Mouse (Mus musculus) kidney, postnatal 0 days (tissue): ENCODE results near the gene Rarg. TPM values are rescaled to one million over a fixed set of nuclear protein-coding genes. Genes with fewer than 3 reads are reported as not detected.
"Not testable (repeated sequence)": the region's sequence is repeated elsewhere in the genome, so short reads cannot be mapped to it uniquely, and the experiment has no call there.

Experiments used
- ATAC-seq: fragments of 200-750 bp; cut with Nextera tagmentation; replicated peaks from 2 replicates; pipeline ENCODE4 v1.8.0; 2017; ENCODE audit warnings: low read depth, moderate number of reproducible peaks, moderate TSS enrichment, moderate library complexity; ENCODE audit not compliant: low FRiP score
- DNase-seq: peaks from one replicate; pipeline ENCODE4 v3.0.0-alpha.2; 2016; ENCODE audit warnings: low spot score
- H3K27ac ChIP-seq: fragments of 300-500 bp; sonication (generic); 2 replicates; pipeline ENCODE4 v1.5.1; 2014; ENCODE audit warnings: mild to moderate bottlenecking
- H3K27me3 ChIP-seq: fragments of 300-500 bp; sonication (generic); 2 replicates; pipeline ENCODE4 v1.6.1; 2014; ENCODE audit warnings: low read length, mixed read lengths; ENCODE audit not compliant: insufficient read depth
- H3K36me3 ChIP-seq: fragments of 300-500 bp; sonication (generic); 2 replicates; pipeline ENCODE4 v1.6.1; 2014; ENCODE audit warnings: low read length, mixed read lengths; ENCODE audit not compliant: insufficient read depth
- H3K4me1 ChIP-seq: fragments of 300-500 bp; sonication (generic); replicated peaks from 2 replicates; pipeline ENCODE4 v1.6.1; 2014; ENCODE audit warnings: antibody characterized with exemption, low read length, mixed read lengths; ENCODE audit not compliant: insufficient read depth
- H3K4me2 ChIP-seq: fragments of 300-500 bp; sonication (generic); 2 replicates; pipeline ENCODE4 v1.6.1; 2014; ENCODE audit warnings: mild to moderate bottlenecking, low read length, moderate library complexity, mixed read lengths
- H3K4me3 ChIP-seq: fragments of 300-500 bp; sonication (generic); replicated peaks from 2 replicates; pipeline ENCODE4 v1.5.1; 2014; ENCODE audit warnings: low read depth, low read length
- H3K9ac ChIP-seq: fragments of 300-500 bp; sonication (generic); 2 replicates; pipeline ENCODE4 v1.6.1; 2014; ENCODE audit warnings: low read depth, low read length
- H3K9me3 ChIP-seq: fragments of 300-500 bp; sonication (generic); replicated peaks from 2 replicates; pipeline ENCODE4 v1.6.1; 2016; ENCODE audit warnings: low read length, inconsistent platforms, mixed read lengths
- CTCF ChIP-seq: IDR thresholded peaks from 2 replicates; pipeline ENCODE4 v1.5.1; 2016; ENCODE audit warnings: antibody characterized with exemption, low read depth, mild to moderate bottlenecking, moderate library complexity
- WGBS: fragments of 180-500 bp; shearing (Covaris S2); extraction: QIAGEN DNeasy Blood & Tissue Kit; methylation state at CpG from one replicate; pipeline ENCODE4 v1.1.7; 2014; 5-methylcytosine and 5-hydroxymethylcytosine counted together
- polyA plus RNA-seq: library from polyadenylated mRNA; unstranded; fragments of >200 nt; fragmentation: Nextera tagmentation; extraction: Ambion mirVana; gene quantifications from 2 replicates; pipeline ENCODE4 v1.2.1, GENCODE M21; 2015

Rarg gene
- polyA plus RNA-seq, 1 experiment from 2014 or later: 23.2 TPM

- Histone ChIP-seq H3K27me3 (no peaks in the 10 kb centered on the region), H3K9me3 (no peaks in the 10 kb centered on the region), H3K36me3 (0 out of 2 replicates have a peak, but pooled peaks cover 6% of the 10 kb centered on the region), H3K4me3 (no peak within 1 kb of the TSS), H3K4me1 (no peaks in the 10 kb centered on the region), H3K4me2 (no peak within 1 kb of the TSS), H3K27ac (no peak within 1 kb of the TSS), H3K9ac (no peak within 1 kb of the TSS)
- ATAC-seq: no peak
- WGBS: 47% methylated on average over 6 of the region's 6 CpGs
- no peak for TF ChIP-seq CTCF
- DNase-seq: no peak
Observed at GRCm38 (mm10) chr15:102231748-102232147, 25.6 kb downstream of the Rarg start, which contains the start of gene Itgb7. Gene Itgb7 (minus strand): TSS chr15:102231944.

DNA sequence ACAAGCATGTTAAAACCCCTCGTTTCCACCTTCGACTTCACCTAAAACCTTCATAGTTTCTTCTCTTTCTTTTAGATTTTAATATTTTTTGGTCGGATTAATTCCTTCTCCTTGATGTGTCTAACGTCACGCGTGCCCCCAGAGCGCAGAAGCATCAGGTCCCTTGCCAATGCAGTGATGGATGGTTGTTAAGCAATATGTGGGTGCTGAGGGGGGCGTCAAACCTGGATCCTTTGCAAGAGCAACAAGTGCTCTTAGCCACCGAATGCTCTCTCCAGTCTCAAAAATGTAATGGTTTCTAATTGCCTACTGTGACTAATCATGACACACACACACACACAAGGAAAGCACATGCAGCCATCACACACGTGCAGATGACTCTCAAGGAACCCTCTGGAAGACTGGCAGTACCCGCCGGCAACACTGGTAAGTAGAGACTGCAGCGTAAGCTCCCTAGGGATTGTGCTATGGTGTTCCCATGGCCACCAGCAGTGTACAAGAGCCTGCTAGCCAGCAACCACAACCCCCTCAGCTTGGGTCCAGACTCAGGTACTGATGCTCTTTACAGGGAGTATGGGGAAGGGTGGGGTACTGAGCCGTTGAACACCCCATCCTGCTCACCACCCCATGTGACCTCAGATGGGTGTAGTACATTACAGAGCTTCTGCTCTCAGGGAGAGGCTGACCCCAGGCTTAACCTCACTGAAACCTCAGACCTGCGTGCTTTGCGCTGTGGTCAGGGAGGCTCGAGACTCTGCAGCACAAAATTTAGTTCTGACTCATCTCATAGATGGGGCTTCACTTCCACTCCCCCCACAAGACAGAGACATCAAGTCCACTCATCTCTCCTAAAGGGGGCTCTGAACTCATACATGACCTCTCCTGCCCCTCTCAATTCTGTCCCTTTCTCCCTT, 26.7 kb downstream of the Rarg start:
- 73% methylated on average over 17 of the region's 17 CpGs for WGBS
- H3K4me2 ChIP-seq: no peak overlapping the region
- ATAC-seq: no peak
- no peak overlapping the region for H3K27ac ChIP-seq
- H3K4me1 ChIP-seq: no peaks in the 10 kb centered on the region
- no peak for DNase-seq
- no peaks in the 10 kb centered on the region for H3K9me3 ChIP-seq
- H3K4me3 ChIP-seq: no peak overlapping the region
- no peaks in the 10 kb centered on the region for H3K27me3 ChIP-seq
- no peak for TF ChIP-seq CTCF
- H3K36me3 ChIP-seq: 0 out of 2 replicates have a peak, but pooled peaks cover 2% of the 10 kb centered on the region
- no peak overlapping the region for H3K9ac ChIP-seq

GRCm38 (mm10) chr15:102225619-102226018, 31.7 kb downstream of the Rarg start:
- not testable (repeated sequence) for H3K27me3 ChIP-seq, H3K4me1 ChIP-seq, H3K4me3 ChIP-seq, H3K36me3 ChIP-seq, DNase-seq, H3K4me2 ChIP-seq, H3K9ac ChIP-seq, ATAC-seq, H3K9me3 ChIP-seq, H3K27ac ChIP-seq
- 75% methylated on average over 6 of the region's 6 CpGs for WGBS

DNA sequence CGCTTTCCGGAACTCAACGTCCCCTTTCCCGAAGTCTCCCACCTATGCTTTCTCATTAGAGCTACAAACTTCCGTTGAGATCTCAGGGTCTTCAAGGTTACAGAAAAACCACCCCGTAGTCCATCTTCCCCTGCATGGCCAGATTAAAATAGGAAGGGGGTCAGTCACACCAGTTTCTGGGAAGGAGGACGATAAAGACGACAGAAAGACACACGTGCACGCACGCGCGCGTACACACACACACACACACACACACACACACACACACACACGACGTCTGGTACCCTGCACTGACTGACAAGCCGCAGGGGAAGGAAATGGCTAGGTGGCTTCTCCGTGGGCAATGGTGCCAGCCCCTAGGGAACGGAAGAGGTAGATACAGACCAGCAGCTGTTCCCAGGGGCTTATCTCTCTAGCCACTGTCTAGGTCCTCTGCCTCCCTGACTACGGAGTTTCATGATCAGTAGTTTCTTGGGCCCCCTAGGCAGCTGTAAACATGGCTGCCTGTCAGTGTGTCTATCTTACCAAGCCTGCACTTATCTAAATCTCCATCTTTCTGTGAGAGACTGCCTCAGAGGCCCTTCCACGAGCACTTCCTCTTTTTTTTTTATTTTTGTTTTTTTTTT, 32.2 kb downstream of the Rarg start:
- H3K9ac ChIP-seq: peak overlapping the region; percentile 52; the same call in 1 of the 2 replicates
- 15% methylated on average over 21 of the region's 21 CpGs for WGBS

GRCm38 (mm10) chr15:102224186-102224991, 32.9 kb downstream of the Rarg start:
- Histone ChIP-seq H3K4me2 (peak overlapping the region; percentile 92), H3K36me3 (no peaks in the 10 kb centered on the region), H3K4me3 (peak overlapping the region; percentile 34), H3K9me3 (no peaks in the 10 kb centered on the region), H3K27ac (no peak overlapping the region), H3K9ac (peak overlapping the region; percentile 52; the same call in 1 of the 2 replicates), H3K4me1 (0 out of 2 replicates have a peak, but pooled peaks cover 3% of the 10 kb centered on the region), H3K27me3 (no peaks in the 10 kb centered on the region)
- TF ChIP-seq CTCF: peak; percentile 90
- ATAC-seq (peak; percentile 78), DNase-seq (peak; percentile 89)
- 3% methylated on average over 42 of the region's 43 CpGs for WGBS

More for the DNA sequence above, 32.2 kb downstream of the Rarg start:
- H3K4me3 ChIP-seq: peak overlapping the region; percentile 34
- H3K4me1 ChIP-seq: 0 out of 2 replicates have a peak, but pooled peaks cover 3% of the 10 kb centered on the region
- no peaks in the 10 kb centered on the region for H3K9me3 ChIP-seq
- no peaks in the 10 kb centered on the region for H3K27me3 ChIP-seq
- TF ChIP-seq CTCF: no peak
- no peaks in the 10 kb centered on the region for H3K36me3 ChIP-seq
- no peak overlapping the region for H3K27ac ChIP-seq
- ATAC-seq (no peak), DNase-seq (no peak)
- H3K4me2 ChIP-seq: peak overlapping the region; percentile 92

DNA sequence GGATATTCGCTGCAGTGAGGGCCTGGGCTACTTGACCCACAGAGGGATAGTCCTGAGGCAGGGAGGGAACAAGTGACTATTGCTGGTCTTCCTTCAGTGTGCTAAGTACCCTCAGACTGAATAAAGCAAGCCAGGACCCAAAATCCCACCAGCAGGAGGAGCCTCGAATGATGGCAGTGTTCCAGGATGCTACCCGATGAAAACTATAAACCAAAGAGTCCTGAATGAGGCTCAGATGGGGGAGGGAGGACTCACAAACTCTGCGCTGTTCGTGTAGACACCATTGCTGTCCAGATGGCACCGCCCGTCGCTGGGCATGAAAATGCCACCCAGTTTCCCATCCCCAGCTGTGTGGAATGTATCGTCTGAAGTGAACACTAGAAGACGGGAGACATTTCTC, 34.9 kb downstream of the Rarg start:
- H3K9ac ChIP-seq: no peak overlapping the region
- no peaks in the 10 kb centered on the region for H3K36me3 ChIP-seq
- no peak for ATAC-seq
- H3K4me3 ChIP-seq: no peak overlapping the region
- peak; percentile 37 for TF ChIP-seq CTCF
- H3K4me2 ChIP-seq: no peak overlapping the region
- DNase-seq: no peak
- H3K4me1 ChIP-seq: 0 out of 2 replicates have a peak, but pooled peaks cover 3% of the 10 kb centered on the region
- 58% methylated on average over 10 of the region's 10 CpGs for WGBS
- H3K27ac ChIP-seq: no peak overlapping the region
- no peaks in the 10 kb centered on the region for H3K27me3 ChIP-seq
- H3K9me3 ChIP-seq: no peaks in the 10 kb centered on the region
